Mouse (Mus musculus) forebrain, embryonic 15.5 days (tissue): ENCODE data around the gene Lrpap1. TPM values are rescaled to one million over a fixed set of nuclear protein-coding genes. Genes with fewer than 3 reads are reported as not detected.

Experiments
- ATAC-seq: fragments of 200-750 bp; cut with Nextera tagmentation; replicated peaks from 2 replicates; pipeline ENCODE4 v1.8.0; 2017; ENCODE audit warnings: mild to moderate bottlenecking, moderate TSS enrichment, moderate library complexity
- H3K27ac ChIP-seq: fragments of 300-500 bp; sonication (generic); replicated peaks from 2 replicates; pipeline ENCODE4 v1.5.1; 2015; ENCODE audit warnings: mild to moderate bottlenecking, inconsistent platforms
- H3K27me3 ChIP-seq: fragments of 300-500 bp; sonication (generic); 2 replicates; pipeline ENCODE4 v1.6.1; 2015; ENCODE audit warnings: inconsistent platforms
- H3K36me3 ChIP-seq: fragments of 300-500 bp; sonication (generic); 2 replicates; pipeline ENCODE4 v1.6.1; 2015; ENCODE audit warnings: mild to moderate bottlenecking, inconsistent platforms
- H3K4me1 ChIP-seq: fragments of 300-500 bp; sonication (generic); 2 replicates; pipeline ENCODE4 v1.6.1; 2015; ENCODE audit warnings: inconsistent platforms
- H3K4me2 ChIP-seq: fragments of 300-500 bp; sonication (generic); replicated peaks from 2 replicates; pipeline ENCODE4 v1.6.1; 2015; ENCODE audit warnings: mild to moderate bottlenecking, inconsistent platforms
- H3K4me3 ChIP-seq: fragments of 300-500 bp; sonication (generic); 2 replicates; pipeline ENCODE4 v1.5.1; 2015; ENCODE audit warnings: mild to moderate bottlenecking, inconsistent platforms
- H3K9ac ChIP-seq: fragments of 300-500 bp; sonication (generic); replicated peaks from 2 replicates; pipeline ENCODE4 v1.6.1; 2015; ENCODE audit warnings: mild to moderate bottlenecking, inconsistent platforms
- H3K9me3 ChIP-seq: fragments of 300-500 bp; sonication (generic); 2 replicates; pipeline ENCODE4 v1.6.1; 2016; ENCODE audit warnings: inconsistent platforms
- WGBS: fragments of 180-500 bp; shearing (Covaris S2); methylation state at CpG from one replicate; pipeline ENCODE4 v1.1.7; 2015; ENCODE audit warnings: mixed read lengths; 5-methylcytosine and 5-hydroxymethylcytosine counted together
- polyA plus RNA-seq: library from polyadenylated mRNA; unstranded; fragments of >200 nt; fragmentation: Nextera tagmentation; extraction: Ambion mirVana; gene quantifications from 2 replicates; pipeline ENCODE4 v1.2.1, GENCODE M21; 2015

The Lrpap1 gene
- polyA plus RNA-seq, 1 experiment from 2014 or later: 146 TPM

GRCm38 (mm10) chr5:35073992-35074391, 31.6 kb downstream of the Lrpap1 start:
- no peaks in the 10 kb centered on the region for H3K9me3 ChIP-seq
- no peak overlapping the region for H3K4me3 ChIP-seq
- peaks cover 11% of the 10 kb centered on the region for H3K4me1 ChIP-seq
- H3K4me2 ChIP-seq: no peak overlapping the region
- no peak for ATAC-seq
- no peaks in the 10 kb centered on the region; the same call in 1 of the 2 replicates for H3K36me3 ChIP-seq
- no peak overlapping the region for H3K27ac ChIP-seq
- WGBS: 74% methylated on average over 9 of the region's 9 CpGs
- H3K27me3 ChIP-seq: 0 out of 2 replicates have a peak, but pooled peaks cover 1% of the 10 kb centered on the region
- no peak overlapping the region for H3K9ac ChIP-seq

DNA sequence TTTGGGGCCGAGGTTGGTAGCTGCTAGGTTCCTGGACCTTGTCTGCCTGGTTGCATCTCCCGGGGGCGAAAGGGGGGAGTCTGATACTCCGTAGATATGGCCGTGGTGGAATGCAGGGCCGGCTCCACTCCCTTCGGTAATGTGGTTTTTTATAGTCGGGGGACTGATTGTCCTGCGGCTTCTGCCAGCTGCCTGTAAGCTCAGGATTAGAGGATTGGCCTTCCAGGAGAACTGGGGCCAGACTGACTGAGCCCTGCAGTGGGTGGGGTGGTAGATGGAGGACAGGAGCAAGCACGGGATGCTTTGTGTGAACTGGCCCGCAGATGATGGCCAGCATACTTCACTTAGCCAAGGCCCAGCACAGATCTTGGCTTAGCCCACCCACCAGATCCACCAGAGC, 32.3 kb downstream of the Lrpap1 start:
- ATAC-seq: no peak
- Histone ChIP-seq H3K27me3 (no peaks in the 10 kb centered on the region), H3K4me1 (peaks cover 11% of the 10 kb centered on the region), H3K9ac (no peak overlapping the region), H3K4me3 (no peak overlapping the region), H3K27ac (no peak overlapping the region), H3K36me3 (no peaks in the 10 kb centered on the region; the same call in 1 of the 2 replicates), H3K9me3 (no peaks in the 10 kb centered on the region), H3K4me2 (no peak overlapping the region)
- WGBS: 88% methylated on average over 11 of the region's 11 CpGs

DNA sequence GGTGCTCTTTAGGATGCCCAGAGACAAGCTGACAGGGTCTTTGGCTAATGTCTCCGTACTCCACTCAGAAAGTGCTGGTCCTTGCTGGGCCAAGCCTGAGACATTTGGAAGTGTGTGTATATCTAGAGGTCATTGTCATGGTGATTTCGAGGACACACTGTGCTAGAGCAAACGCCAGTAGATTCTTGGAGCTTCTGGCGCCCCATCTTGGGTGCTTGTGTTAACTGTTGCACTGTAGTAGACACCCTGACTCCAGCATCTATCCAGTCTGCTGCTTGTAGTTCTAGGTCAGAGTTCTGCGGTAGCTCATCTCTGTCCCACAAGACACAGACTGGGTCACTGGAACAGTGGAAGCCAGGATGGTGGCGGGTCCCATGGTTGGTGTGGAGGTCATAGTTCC, 33.7 kb downstream of the Lrpap1 start:
- no peaks in the 10 kb centered on the region for H3K9me3 ChIP-seq
- H3K4me2 ChIP-seq: no peak overlapping the region
- no peaks in the 10 kb centered on the region for H3K36me3 ChIP-seq
- peaks cover 11% of the 10 kb centered on the region for H3K4me1 ChIP-seq
- H3K9ac ChIP-seq: no peak overlapping the region
- no peak overlapping the region for H3K27ac ChIP-seq
- H3K4me3 ChIP-seq: no peak overlapping the region
- 94% methylated on average over 6 of the region's 6 CpGs for WGBS
- ATAC-seq: no peak
- H3K27me3 ChIP-seq: no peaks in the 10 kb centered on the region

DNA sequence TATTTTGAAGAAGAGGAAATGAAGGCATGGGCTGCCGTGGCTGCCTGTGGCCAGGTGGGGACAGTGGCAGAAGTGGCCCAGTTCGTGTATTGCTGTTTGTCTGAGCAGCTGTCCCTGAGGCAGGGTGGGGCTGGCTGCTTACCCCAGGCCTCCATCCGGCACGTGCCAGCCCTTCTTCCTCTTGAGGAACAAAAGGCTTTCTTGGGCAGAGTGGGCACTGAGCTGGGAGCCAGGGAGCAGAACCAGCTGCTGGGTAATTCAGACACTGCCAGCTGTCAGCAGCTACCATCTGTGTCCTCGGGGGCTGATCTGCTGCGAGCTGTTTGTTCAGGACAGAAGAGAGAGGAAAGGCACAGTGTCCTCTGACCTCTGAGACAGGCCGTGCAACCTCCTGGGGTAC, 34.6 kb downstream of the Lrpap1 start:
- H3K27ac ChIP-seq: peak overlapping the region; percentile 60
- H3K4me2 ChIP-seq: no peak overlapping the region
- no peaks in the 10 kb centered on the region for H3K36me3 ChIP-seq
- H3K9ac ChIP-seq: no peak overlapping the region
- no peaks in the 10 kb centered on the region for H3K27me3 ChIP-seq
- no peak overlapping the region for H3K4me3 ChIP-seq
- ATAC-seq: peak; percentile 66
- 35% methylated on average over 7 of the region's 7 CpGs for WGBS
- H3K9me3 ChIP-seq: no peaks in the 10 kb centered on the region
- peaks cover 11% of the 10 kb centered on the region for H3K4me1 ChIP-seq

- peak overlapping the region; percentile 60; the same call in 1 of the 2 replicates for H3K27ac ChIP-seq
- no peak for ATAC-seq
- no peaks in the 10 kb centered on the region for H3K9me3 ChIP-seq
- H3K4me1 ChIP-seq: peaks cover 11% of the 10 kb centered on the region
- WGBS: 89% methylated on average over 8 of the region's 8 CpGs
- no peak overlapping the region for H3K4me3 ChIP-seq
- H3K36me3 ChIP-seq: no peaks in the 10 kb centered on the region
- H3K9ac ChIP-seq: no peak overlapping the region
- no peak overlapping the region for H3K4me2 ChIP-seq
- no peaks in the 10 kb centered on the region for H3K27me3 ChIP-seq
Observed at GRCm38 (mm10) chr5:35070314-35070713, 35.3 kb downstream of the Lrpap1 start.

- H3K27me3 ChIP-seq: no peaks in the 10 kb centered on the region
- H3K9me3 ChIP-seq: no peaks in the 10 kb centered on the region
- ATAC-seq: no peak
- H3K4me1 ChIP-seq: peaks cover 11% of the 10 kb centered on the region
- no peak overlapping the region for H3K27ac ChIP-seq
- no peaks in the 10 kb centered on the region for H3K36me3 ChIP-seq
- WGBS: 95% methylated on average over 2 of the region's 2 CpGs
- no peak overlapping the region for H3K9ac ChIP-seq
- no peak overlapping the region for H3K4me3 ChIP-seq
- no peak overlapping the region for H3K4me2 ChIP-seq
Observed at GRCm38 (mm10) chr5:35069841-35070240, 35.7 kb downstream of the Lrpap1 start.

DNA sequence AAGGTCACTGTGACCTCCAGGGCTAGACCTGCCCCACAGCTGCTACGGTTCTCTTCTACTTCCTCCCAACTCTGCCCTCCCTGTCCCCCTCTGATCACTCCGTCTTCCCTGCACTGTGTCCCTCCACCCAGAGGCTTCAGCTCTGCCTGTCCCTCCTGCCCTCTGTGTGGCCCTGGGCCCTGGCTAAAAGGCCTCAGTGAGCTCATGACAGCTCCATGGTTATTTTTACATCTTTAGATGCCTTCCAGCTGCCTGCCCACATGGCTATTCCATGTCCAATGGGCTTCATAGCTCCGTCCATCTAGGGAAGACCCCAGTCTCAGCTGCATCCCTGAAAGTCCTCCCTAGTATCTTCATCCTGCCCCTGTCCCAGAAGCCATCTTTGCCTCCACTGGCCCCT, 45.5 kb downstream of the Lrpap1 start:
- Histone ChIP-seq H3K9me3 (no peaks in the 10 kb centered on the region), H3K4me1 (peaks cover 20% of the 10 kb centered on the region), H3K4me2 (no peak overlapping the region), H3K27ac (no peak overlapping the region), H3K27me3 (0 out of 2 replicates have a peak, but pooled peaks cover 4% of the 10 kb centered on the region), H3K9ac (no peak overlapping the region), H3K36me3 (no peaks in the 10 kb centered on the region), H3K4me3 (no peak overlapping the region)
- 82% methylated on average over 3 of the region's 3 CpGs for WGBS
- no peak for ATAC-seq

DNA sequence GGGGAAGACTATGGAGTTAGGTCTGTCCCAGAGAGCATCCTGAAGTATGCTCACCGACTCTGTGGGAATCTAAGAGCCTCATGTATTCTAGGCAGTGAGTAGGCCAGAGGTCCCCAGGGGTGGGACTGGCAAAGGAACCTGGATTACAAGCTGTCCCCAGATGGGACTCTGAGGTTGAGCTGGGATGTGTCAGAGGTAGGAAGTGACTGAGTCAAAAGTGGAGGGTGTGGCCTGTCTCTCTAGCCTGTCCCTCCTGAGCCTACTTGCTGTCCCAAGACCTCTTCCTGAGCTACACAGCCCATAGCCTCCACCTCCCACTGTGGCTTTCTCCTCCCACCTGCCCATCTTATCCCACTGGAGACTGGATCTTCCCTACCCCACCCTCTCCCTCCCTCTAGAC, 47.4 kb downstream of the Lrpap1 start:
- no peaks in the 10 kb centered on the region for H3K9me3 ChIP-seq
- 81% methylated on average over 1 of the region's 1 CpGs for WGBS
- H3K36me3 ChIP-seq: no peaks in the 10 kb centered on the region
- peaks cover 20% of the 10 kb centered on the region for H3K4me1 ChIP-seq
- H3K27me3 ChIP-seq: 0 out of 2 replicates have a peak, but pooled peaks cover 4% of the 10 kb centered on the region
- H3K9ac ChIP-seq: no peak overlapping the region
- no peak for ATAC-seq
- H3K4me3 ChIP-seq: peak overlapping the region; percentile 63
- H3K4me2 ChIP-seq: peak overlapping the region; percentile 98
- H3K27ac ChIP-seq: no peak overlapping the region

DNA sequence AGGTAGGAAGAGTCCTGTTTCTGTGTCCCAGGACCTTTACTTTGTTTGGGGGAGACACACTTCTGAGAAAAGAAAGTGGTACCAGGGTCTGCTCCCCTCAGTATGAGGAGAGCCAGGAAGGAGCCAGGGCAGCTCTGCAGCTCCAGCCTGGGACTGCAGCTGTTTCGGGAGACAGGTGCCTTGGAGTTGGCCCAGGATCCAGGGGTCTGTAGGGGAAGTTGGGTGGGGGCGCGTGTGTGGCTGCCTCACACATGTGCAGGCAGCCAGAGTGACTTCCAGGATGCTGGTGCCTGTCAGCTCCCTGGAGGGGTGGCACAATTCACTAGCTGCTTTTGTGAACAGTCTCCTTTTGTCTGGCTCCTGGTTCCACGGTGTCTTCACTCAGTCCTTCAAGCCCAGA, 48.0 kb downstream of the Lrpap1 start:
- Histone ChIP-seq H3K9me3 (no peaks in the 10 kb centered on the region), H3K36me3 (no peaks in the 10 kb centered on the region), H3K9ac (peak overlapping the region; percentile 65), H3K4me1 (peaks cover 20% of the 10 kb centered on the region), H3K4me3 (peak overlapping the region; percentile 63), H3K27ac (no peak overlapping the region), H3K27me3 (0 out of 2 replicates have a peak, but pooled peaks cover 4% of the 10 kb centered on the region), H3K4me2 (peak overlapping the region; percentile 98)
- 0 out of 2 replicates have a peak, but pooled peaks have one; percentile 25 for ATAC-seq
- WGBS: 8% methylated on average over 4 of the region's 4 CpGs

- WGBS: 1% methylated on average over 52 of the region's 74 CpGs
- Histone ChIP-seq H3K27ac (no peak within 1 kb of the TSS), H3K27me3 (0 out of 2 replicates have a peak, but pooled peaks cover 4% of the 10 kb centered on the region), H3K4me2 (peak within 1 kb of the TSS; percentile 98), H3K4me3 (peak within 1 kb of the TSS; percentile 63), H3K9ac (peak within 1 kb of the TSS; percentile 65), H3K4me1 (peaks cover 20% of the 10 kb centered on the region), H3K9me3 (no peaks in the 10 kb centered on the region), H3K36me3 (no peaks in the 10 kb centered on the region)
- peak; percentile 67 for ATAC-seq
Observed at GRCm38 (mm10) chr5:35056604-35057432, 48.7 kb downstream of the Lrpap1 start, which contains the start of gene Dok7. Gene Dok7 (plus strand): TSS chr5:35056766.

GRCm38 (mm10) chr5:35055076-35055475, 50.5 kb downstream of the Lrpap1 start:
- H3K4me1 ChIP-seq: peaks cover 20% of the 10 kb centered on the region
- WGBS: 59% methylated on average over 12 of the region's 12 CpGs
- no peaks in the 10 kb centered on the region for H3K36me3 ChIP-seq
- H3K27me3 ChIP-seq: 0 out of 2 replicates have a peak, but pooled peaks cover 4% of the 10 kb centered on the region
- no peak overlapping the region for H3K4me2 ChIP-seq
- H3K9ac ChIP-seq: no peak overlapping the region
- ATAC-seq: no peak
- H3K27ac ChIP-seq: no peak overlapping the region
- H3K9me3 ChIP-seq: no peaks in the 10 kb centered on the region
- no peak overlapping the region for H3K4me3 ChIP-seq

- peaks cover 20% of the 10 kb centered on the region for H3K4me1 ChIP-seq
- H3K9ac ChIP-seq: no peak overlapping the region
- H3K36me3 ChIP-seq: no peaks in the 10 kb centered on the region
- ATAC-seq: no peak
- H3K4me2 ChIP-seq: no peak overlapping the region
- H3K27me3 ChIP-seq: 0 out of 2 replicates have a peak, but pooled peaks cover 4% of the 10 kb centered on the region
- no peaks in the 10 kb centered on the region for H3K9me3 ChIP-seq
- H3K27ac ChIP-seq: no peak overlapping the region
- WGBS: 92% methylated on average over 3 of the region's 3 CpGs
- no peak overlapping the region for H3K4me3 ChIP-seq
Observed at GRCm38 (mm10) chr5:35054628-35055027, 50.9 kb downstream of the Lrpap1 start.
